Mouse (Mus musculus) megakaryocyte-erythroid progenitor cell, adult 5-6 weeks (primary cell): ENCODE measurements around the gene Abhd2. TPM values are rescaled to one million over a fixed set of nuclear protein-coding genes. Genes with fewer than 3 reads are reported as not detected.

Experiments used
- ATAC-seq: replicated peaks from 2 replicates; pipeline ENCODE4 v1.8.0; 2016; ENCODE audit warnings: mild to moderate bottlenecking, inconsistent platforms; ENCODE audit not compliant: severe bottlenecking, poor library complexity, low FRiP score, low TSS enrichment
- total RNA-seq, 2 experiments: library from RNA; stranded (forward) in 1 of 2; stranded (reverse) in 1 of 2; fragments of 200-1000, 215-1000 nt in 1 of 2; fragments of >200 nt in 1 of 2; fragmentation: Nextera tagmentation in 1 of 2; gene quantifications; 2 replicates each; pipeline ENCODE4 v1.2.3; 2014 to 2017

The Abhd2 gene
- total RNA-seq, 2 experiments from 2014 or later = 13.9 to 23.6 TPM

GRCm38 (mm10) chr7:79285408-79285807, 12.4 kb downstream of the Abhd2 start:
- ATAC-seq = no peak

GRCm38 (mm10) chr7:79287226-79287625, 14.2 kb downstream of the Abhd2 start:
- peak; percentile 75 for ATAC-seq

GRCm38 (mm10) chr7:79287928-79288327, 14.9 kb downstream of the Abhd2 start:
- no peak for ATAC-seq

- ATAC-seq = no peak
Observed at GRCm38 (mm10) chr7:79288422-79288821, 15.4 kb downstream of the Abhd2 start.

- ATAC-seq = no peak
Observed at GRCm38 (mm10) chr7:79293605-79294232, 20.7 kb downstream of the Abhd2 start.

- ATAC-seq = no peak
Observed at GRCm38 (mm10) chr7:79294449-79294980, 21.5 kb downstream of the Abhd2 start.

GRCm38 (mm10) chr7:79295196-79295826, 22.3 kb downstream of the Abhd2 start:
- ATAC-seq = no peak

GRCm38 (mm10) chr7:79298681-79299080, 25.7 kb downstream of the Abhd2 start:
- no peak for ATAC-seq

- ATAC-seq = no peak
Observed at GRCm38 (mm10) chr7:79299548-79299947, 26.5 kb downstream of the Abhd2 start.

GRCm38 (mm10) chr7:79300432-79301151, 27.6 kb downstream of the Abhd2 start:
- no peak for ATAC-seq

- ATAC-seq = no peak
Observed at GRCm38 (mm10) chr7:79302145-79302544, 29.1 kb downstream of the Abhd2 start.

- no peak for ATAC-seq
Observed at GRCm38 (mm10) chr7:79302586-79302985, 29.6 kb downstream of the Abhd2 start.

GRCm38 (mm10) chr7:79303183-79303761, 30.3 kb downstream of the Abhd2 start:
- no peak for ATAC-seq

- ATAC-seq = no peak
Observed at GRCm38 (mm10) chr7:79308455-79309030, 35.5 kb downstream of the Abhd2 start.

GRCm38 (mm10) chr7:79309247-79310190, 36.5 kb downstream of the Abhd2 start:
- no peak for ATAC-seq

GRCm38 (mm10) chr7:79310191-79310555, 37.2 kb downstream of the Abhd2 start:
- ATAC-seq = no peak

GRCm38 (mm10) chr7:79311420-79311988, 38.5 kb downstream of the Abhd2 start:
- no peak for ATAC-seq

GRCm38 (mm10) chr7:79312246-79312645, 39.2 kb downstream of the Abhd2 start:
- no peak for ATAC-seq
